Mouse (Mus musculus) liver, embryonic 11.5 days (tissue): ENCODE results near the gene 1700024G13Rik. TPM values are rescaled to one million over a fixed set of nuclear protein-coding genes. Genes with fewer than 3 reads are reported as not detected.
"Not testable (repeated sequence)": the region's sequence is repeated elsewhere in the genome, so short reads cannot be mapped to it uniquely, and the experiment has no call there.

Experiments used
- ATAC-seq: fragments of 200-750 bp; cut with Nextera tagmentation; replicated peaks from 2 replicates; pipeline ENCODE4 v1.8.0; 2017; ENCODE audit warnings: moderate number of reproducible peaks, mild to moderate bottlenecking, moderate TSS enrichment, moderate library complexity; ENCODE audit not compliant: low FRiP score
- DNase-seq: peaks from one replicate; pipeline ENCODE4 v3.0.0-alpha.2; 2017; ENCODE audit warnings: low spot score
- H3K27ac ChIP-seq: fragments of 300-500 bp; sonication (generic); 2 replicates; pipeline ENCODE4 v1.5.1; 2014; ENCODE audit warnings: mild to moderate bottlenecking, low read depth, low read length, control low read depth
- H3K27me3 ChIP-seq: fragments of 300-500 bp; sonication (generic); replicated peaks from 2 replicates; pipeline ENCODE4 v1.6.1; 2014; ENCODE audit warnings: low read length, mixed read lengths; ENCODE audit not compliant: control insufficient read depth, insufficient read depth
- H3K36me3 ChIP-seq: fragments of 300-500 bp; sonication (generic); 2 replicates; pipeline ENCODE4 v1.6.1; 2014; ENCODE audit warnings: mild to moderate bottlenecking, low read length, moderate library complexity, mixed read lengths; ENCODE audit not compliant: control insufficient read depth, insufficient read depth
- H3K4me1 ChIP-seq: fragments of 300-500 bp; sonication (generic); replicated peaks from 2 replicates; pipeline ENCODE4 v1.6.1; 2014; ENCODE audit warnings: low read length, mixed read lengths; ENCODE audit not compliant: control insufficient read depth, insufficient read depth
- H3K4me2 ChIP-seq: fragments of 300-500 bp; sonication (generic); 2 replicates; pipeline ENCODE4 v1.6.1; 2014; ENCODE audit warnings: mild to moderate bottlenecking, control low read depth, moderate library complexity
- H3K4me3 ChIP-seq: fragments of 300-500 bp; sonication (generic); 2 replicates; pipeline ENCODE4 v1.5.1; 2014; ENCODE audit warnings: low read depth, low read length, control low read depth
- H3K9ac ChIP-seq: fragments of 300-500 bp; sonication (generic); 2 replicates; pipeline ENCODE4 v1.6.1; 2014; ENCODE audit warnings: low read depth, low read length, control low read depth
- H3K9me3 ChIP-seq: fragments of 300-500 bp; sonication (generic); 2 replicates; pipeline ENCODE4 v1.6.1; 2016; ENCODE audit warnings: low read length, inconsistent platforms, mixed read lengths; ENCODE audit not compliant: control insufficient read depth
- WGBS: fragments of 180-500 bp; shearing (Covaris S2); extraction: QIAGEN DNeasy Blood & Tissue Kit; methylation state at CpG from one replicate; pipeline ENCODE4 v1.1.7; 2014; 5-methylcytosine and 5-hydroxymethylcytosine counted together
- polyA plus RNA-seq: library from polyadenylated mRNA; unstranded; fragments of >200 nt; fragmentation: Nextera tagmentation; extraction: Ambion mirVana; gene quantifications from 2 replicates; pipeline ENCODE4 v1.2.1, GENCODE M21; 2014

The 1700024G13Rik gene
- not detected in 2 replicates for polyA plus RNA-seq

DNA sequence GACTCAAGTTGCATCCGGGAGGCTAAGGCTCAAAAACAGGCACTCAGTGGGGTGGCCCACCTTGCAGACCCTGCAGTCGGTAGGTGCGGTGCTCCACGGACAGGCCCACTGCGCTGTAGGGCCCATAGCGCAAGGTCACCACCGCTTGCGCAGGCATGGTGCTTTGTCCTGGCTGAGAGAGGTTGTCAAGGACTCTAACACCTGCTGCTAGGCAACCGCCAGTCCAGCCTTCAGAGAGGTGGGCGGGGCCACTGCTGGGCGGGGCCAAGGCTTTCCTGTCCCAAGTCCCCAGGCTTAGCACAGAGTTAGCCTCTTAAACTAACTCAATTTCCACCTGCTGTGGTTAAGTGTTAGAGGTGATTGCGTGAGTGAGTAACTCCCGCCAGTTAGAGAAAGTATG, at the start of gene 1700024G13Rik:
Gene 1700024G13Rik, minus strand, starts transcription at position 196 of the 400 bp plus-strand sequence.
- WGBS = 6% methylated on average over 13 of the region's 13 CpGs
- Histone ChIP-seq H3K9me3 (no peaks in the 10 kb centered on the region), H3K4me3 (no peak within 1 kb of the TSS), H3K4me2 (no peak within 1 kb of the TSS), H3K36me3 (no peaks in the 10 kb centered on the region), H3K27me3 (peaks cover 5% of the 10 kb centered on the region; the same call in 1 of the 2 replicates), H3K27ac (no peak within 1 kb of the TSS), H3K9ac (no peak within 1 kb of the TSS), H3K4me1 (no peaks in the 10 kb centered on the region)
- ATAC-seq (0 out of 2 replicates have a peak, but pooled peaks have one; percentile 45), DNase-seq (peak; percentile 56)

DNA sequence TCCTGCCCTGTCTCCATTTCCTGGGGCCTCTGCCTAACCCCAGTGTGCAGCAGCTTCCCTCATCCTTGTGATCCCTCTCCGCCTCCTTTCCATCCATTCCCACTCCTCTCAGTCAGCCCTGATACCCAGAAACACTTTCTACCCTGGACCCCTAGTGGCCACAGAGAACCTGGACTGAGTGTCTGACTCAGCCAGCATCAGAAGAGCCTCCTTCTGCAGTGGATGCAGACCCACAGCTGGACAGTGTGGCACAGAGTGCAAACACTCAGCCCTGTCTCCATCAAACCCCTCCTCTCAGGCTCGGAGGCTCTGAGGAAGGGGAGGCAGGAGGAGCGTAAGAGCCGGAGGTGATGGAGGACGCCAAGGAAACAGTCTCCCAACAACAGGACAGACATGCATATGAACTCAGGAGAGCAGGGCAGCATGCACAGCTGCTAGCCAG, 49.2 kb upstream of the 1700024G13Rik start:
- H3K4me2 ChIP-seq = no peak overlapping the region
- H3K9ac ChIP-seq = no peak overlapping the region
- no peaks in the 10 kb centered on the region for H3K4me1 ChIP-seq
- H3K27me3 ChIP-seq = no peaks in the 10 kb centered on the region
- ATAC-seq (no peak), DNase-seq (no peak)
- H3K4me3 ChIP-seq = no peak overlapping the region
- no peaks in the 10 kb centered on the region for H3K9me3 ChIP-seq
- no peak overlapping the region for H3K27ac ChIP-seq
- no peaks in the 10 kb centered on the region for H3K36me3 ChIP-seq
- WGBS = 54% methylated on average over 5 of the region's 5 CpGs

DNA sequence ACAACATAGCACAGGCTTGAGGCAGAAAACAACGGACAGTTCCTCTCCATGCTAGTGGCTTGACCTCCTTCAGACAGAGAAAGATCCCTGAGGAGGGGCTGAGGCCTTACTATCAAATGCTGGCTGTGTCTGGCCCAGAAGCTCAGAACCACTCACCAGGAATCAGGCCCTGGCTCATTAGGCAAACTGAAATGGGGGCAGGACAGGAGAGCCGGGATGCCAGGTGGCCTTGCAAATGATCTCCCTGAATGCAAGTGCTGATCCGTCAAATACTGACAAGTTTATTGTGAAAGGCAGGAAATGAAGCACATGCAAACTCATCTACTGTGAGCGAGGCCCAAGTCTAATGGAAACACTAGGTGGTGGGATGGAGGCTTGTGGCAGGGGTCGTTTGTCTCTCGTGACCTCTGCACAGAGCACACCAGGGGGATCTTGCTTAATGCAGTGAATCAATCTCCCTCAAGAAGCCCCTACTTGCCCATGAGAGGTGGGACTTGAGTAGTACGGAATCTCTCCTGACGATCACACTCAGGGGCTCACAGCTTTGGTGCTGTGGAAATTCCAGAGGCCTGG, 40.9 kb upstream of the 1700024G13Rik start:
- Histone ChIP-seq H3K4me3 (no peak overlapping the region), H3K4me1 (no peaks in the 10 kb centered on the region), H3K27ac (no peak overlapping the region), H3K4me2 (no peak overlapping the region), H3K36me3 (no peaks in the 10 kb centered on the region), H3K27me3 (no peaks in the 10 kb centered on the region), H3K9me3 (no peaks in the 10 kb centered on the region), H3K9ac (no peak overlapping the region)
- 46% methylated on average over 8 of the region's 8 CpGs for WGBS
- DNase-seq (no peak), ATAC-seq (no peak)

DNA sequence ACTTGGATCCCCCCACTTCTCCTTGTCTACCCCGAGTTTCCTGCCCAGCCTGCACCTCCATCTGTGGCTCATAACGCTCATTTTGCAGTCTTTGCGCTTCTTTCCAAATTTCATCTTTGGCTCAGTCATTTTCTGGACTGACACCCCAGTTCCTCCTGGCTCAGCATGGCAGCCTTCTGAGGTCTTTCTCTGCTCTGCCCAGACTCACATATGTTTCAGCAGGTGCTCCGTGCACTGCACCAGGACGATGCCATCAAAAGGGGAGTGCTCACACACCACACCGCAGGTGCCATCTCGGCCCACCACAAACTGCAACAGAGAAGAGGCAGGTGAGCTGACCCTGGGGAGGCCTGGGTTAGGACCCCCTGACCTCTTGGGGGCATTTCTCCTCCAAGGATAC, 35.8 kb upstream of the 1700024G13Rik start:
- H3K4me1 ChIP-seq = no peaks in the 10 kb centered on the region
- H3K4me3 ChIP-seq = no peak overlapping the region
- H3K36me3 ChIP-seq = no peaks in the 10 kb centered on the region
- ATAC-seq (no peak), DNase-seq (peak; percentile 15)
- H3K27me3 ChIP-seq = no peaks in the 10 kb centered on the region
- H3K27ac ChIP-seq = no peak overlapping the region
- no peak overlapping the region for H3K9ac ChIP-seq
- WGBS = 79% methylated on average over 7 of the region's 7 CpGs
- H3K9me3 ChIP-seq = no peaks in the 10 kb centered on the region
- H3K4me2 ChIP-seq = no peak overlapping the region

DNA sequence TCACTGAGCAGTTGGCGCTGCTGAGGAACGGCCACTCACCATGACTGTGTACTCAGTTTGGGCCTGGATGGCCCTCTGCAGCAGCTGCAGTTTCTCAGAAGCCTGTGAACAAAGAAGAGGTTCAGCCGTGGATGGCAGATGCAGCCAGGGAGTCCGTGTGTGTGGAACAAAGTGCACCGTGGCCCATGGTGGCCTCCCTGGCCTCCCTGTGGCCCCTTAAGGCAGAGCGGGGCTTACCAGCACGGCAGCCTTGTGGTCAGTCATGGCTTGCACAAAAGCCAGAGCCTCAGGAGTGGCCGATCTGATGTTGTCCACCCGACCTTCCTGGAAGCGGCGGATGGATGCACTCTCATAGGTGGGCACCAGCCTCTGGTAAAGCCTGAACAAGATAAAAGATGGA, 30.6 kb upstream of the 1700024G13Rik start:
- ATAC-seq (no peak), DNase-seq (no peak)
- Histone ChIP-seq H3K9me3 (no peaks in the 10 kb centered on the region), H3K36me3 (no peaks in the 10 kb centered on the region), H3K4me3 (no peak overlapping the region), H3K4me1 (no peaks in the 10 kb centered on the region), H3K4me2 (no peak overlapping the region), H3K9ac (no peak overlapping the region), H3K27me3 (no peaks in the 10 kb centered on the region), H3K27ac (no peak overlapping the region)
- WGBS = 85% methylated on average over 11 of the region's 11 CpGs

DNA sequence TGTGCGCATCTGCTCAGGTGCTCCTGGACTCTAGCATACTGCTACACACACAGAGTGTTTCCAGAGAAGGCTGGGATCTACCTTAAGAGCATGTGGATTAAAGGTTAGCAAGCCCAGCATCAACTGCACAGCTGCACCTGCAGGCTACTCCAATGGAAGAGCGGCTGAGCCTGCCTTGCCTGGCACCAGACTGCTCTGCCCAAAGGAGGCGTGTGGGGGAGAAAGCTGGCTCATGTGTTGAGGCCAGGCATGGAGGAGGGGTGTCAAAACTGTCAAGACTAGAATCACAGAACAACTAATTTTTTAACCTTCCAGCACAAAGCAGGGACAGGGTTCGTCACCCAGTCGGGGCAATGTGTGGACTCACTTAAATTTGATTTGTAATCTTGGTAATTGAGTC, 23.9 kb upstream of the 1700024G13Rik start:
- H3K27ac ChIP-seq = no peak overlapping the region
- ATAC-seq = no peak
- WGBS = 81% methylated on average over 5 of the region's 5 CpGs
- H3K4me3 ChIP-seq = no peak overlapping the region
- no peaks in the 10 kb centered on the region for H3K36me3 ChIP-seq
- DNase-seq = no peak
- no peak overlapping the region for H3K4me2 ChIP-seq
- no peaks in the 10 kb centered on the region for H3K9me3 ChIP-seq
- H3K9ac ChIP-seq = no peak overlapping the region
- H3K4me1 ChIP-seq = no peaks in the 10 kb centered on the region
- no peaks in the 10 kb centered on the region for H3K27me3 ChIP-seq

DNA sequence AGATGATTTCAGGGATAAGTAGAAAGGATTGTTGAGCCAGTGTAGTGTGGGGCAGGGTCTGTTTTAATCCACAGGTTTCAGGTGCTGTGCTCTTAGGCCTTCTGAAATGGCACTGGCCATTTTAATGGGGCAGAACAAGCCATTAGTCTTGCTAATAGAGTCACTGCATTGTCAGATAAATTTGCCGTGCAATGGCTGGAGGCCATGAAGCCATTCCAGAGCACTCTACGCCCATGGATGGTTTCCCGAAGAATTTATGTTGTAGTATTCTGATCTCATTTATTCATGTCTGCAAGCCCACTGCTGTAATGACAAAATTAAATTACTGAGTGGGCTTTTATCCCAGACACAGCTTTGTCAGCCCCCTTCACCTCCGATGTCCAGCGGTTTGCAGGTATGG, 21.9 kb upstream of the 1700024G13Rik start:
- Histone ChIP-seq H3K4me3 (no peak overlapping the region), H3K4me2 (no peak overlapping the region), H3K9ac (no peak overlapping the region), H3K27ac (no peak overlapping the region), H3K9me3 (no peaks in the 10 kb centered on the region), H3K36me3 (no peaks in the 10 kb centered on the region), H3K4me1 (no peaks in the 10 kb centered on the region), H3K27me3 (no peaks in the 10 kb centered on the region)
- ATAC-seq (no peak), DNase-seq (no peak)
- 89% methylated on average over 5 of the region's 5 CpGs for WGBS

DNA sequence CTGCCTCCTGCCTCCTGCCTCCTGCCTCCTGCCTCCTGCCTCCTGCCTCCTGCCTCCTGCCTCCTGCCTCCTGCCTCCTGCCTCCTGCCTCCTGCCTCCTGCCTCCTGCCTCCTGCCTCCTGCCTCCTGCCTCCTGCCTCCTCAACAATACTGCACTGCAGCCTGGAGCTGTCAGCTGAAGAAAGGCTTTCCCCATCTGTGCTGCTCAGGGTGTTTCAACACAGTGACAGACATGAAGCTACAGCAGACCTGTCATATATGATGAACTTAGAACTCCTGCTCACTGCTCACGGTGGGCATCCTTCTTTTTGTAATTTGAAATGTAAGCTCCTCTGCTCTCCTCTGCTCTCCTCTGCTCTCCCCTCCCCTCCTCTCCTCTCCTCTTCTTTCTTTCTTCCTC, 17.2 kb upstream of the 1700024G13Rik start:
- not testable (repeated sequence) for H3K36me3 ChIP-seq, ATAC-seq, H3K9ac ChIP-seq, H3K4me2 ChIP-seq, H3K4me1 ChIP-seq, H3K4me3 ChIP-seq, H3K27ac ChIP-seq, H3K27me3 ChIP-seq, DNase-seq, H3K9me3 ChIP-seq
- 66% methylated on average over 1 of the region's 1 CpGs for WGBS

DNA sequence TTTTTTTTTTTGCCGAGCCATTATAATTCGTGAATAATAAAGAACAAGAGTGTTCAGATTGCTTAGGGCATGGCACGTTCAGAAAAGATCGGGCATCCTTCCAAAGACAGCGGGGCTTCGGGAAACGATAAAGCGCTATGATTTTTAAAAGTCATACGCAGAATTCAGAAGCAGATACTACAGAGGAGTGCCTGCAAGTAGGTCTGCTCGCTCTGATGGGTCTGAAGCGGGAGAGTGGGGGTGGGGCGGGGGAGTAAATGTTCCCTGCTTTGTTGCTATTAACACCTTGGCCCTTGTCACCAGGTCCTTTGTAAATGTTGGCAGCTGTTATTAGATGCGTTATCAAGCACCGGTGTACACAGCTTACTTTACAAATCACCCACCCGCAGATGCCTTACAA, 6.6 kb downstream of the 1700024G13Rik start:
- no peak overlapping the region for H3K27ac ChIP-seq
- no peaks in the 10 kb centered on the region for H3K9me3 ChIP-seq
- no peak overlapping the region for H3K9ac ChIP-seq
- H3K4me2 ChIP-seq = no peak overlapping the region
- H3K4me3 ChIP-seq = no peak overlapping the region
- ATAC-seq = no peak
- H3K36me3 ChIP-seq = no peaks in the 10 kb centered on the region
- WGBS = 39% methylated on average over 15 of the region's 15 CpGs
- peaks cover 33% of the 10 kb centered on the region for H3K27me3 ChIP-seq
- no peaks in the 10 kb centered on the region for H3K4me1 ChIP-seq
- no peak for DNase-seq
